Mouse (Mus musculus) brain, embryonic 14.5 days (tissue): ENCODE measurements around the gene Stxbp3. TPM values are rescaled to one million over a fixed set of nuclear protein-coding genes. Genes with fewer than 3 reads are reported as not detected.

Source experiments
- DNase-seq: peaks from one replicate; pipeline ENCODE4 v3.0.0-alpha.2; 2011; ENCODE audit warnings: low read depth
- CTCF ChIP-seq: fragments of 200-500 bp; IDR thresholded peaks from 2 replicates; pipeline ENCODE4 v1.5.1; 2012; ENCODE audit warnings: inconsistent platforms, mild to moderate bottlenecking, moderate library complexity, borderline replicate concordance; ENCODE audit not compliant: insufficient read depth, insufficient read length; ENCODE audit errors: extremely low read depth
- POLR2A ChIP-seq: fragments of 200-500 bp; IDR thresholded peaks from 2 replicates; pipeline ENCODE4 v1.6.1; 2012; ENCODE audit warnings: mild to moderate bottlenecking, inconsistent platforms, borderline replicate concordance; ENCODE audit not compliant: poor library complexity, insufficient read depth, insufficient read length, severe bottlenecking; ENCODE audit errors: extremely low read depth
- polyA plus RNA-seq: library from polyadenylated mRNA; depleted of rRNA; stranded (reverse); fragments of >200 nt; gene quantifications from 2 replicates; pipeline ENCODE4 v1.2.3, GENCODE M21; 2012

Stxbp3 gene
- polyA plus RNA-seq, 1 experiment: 11.8 TPM

GRCm38 (mm10) chr3:108830493-108830892, 9.8 kb downstream of the Stxbp3 start:
- TF ChIP-seq POLR2A: no peak
- no peak for TF ChIP-seq CTCF
- DNase-seq: no peak

DNA sequence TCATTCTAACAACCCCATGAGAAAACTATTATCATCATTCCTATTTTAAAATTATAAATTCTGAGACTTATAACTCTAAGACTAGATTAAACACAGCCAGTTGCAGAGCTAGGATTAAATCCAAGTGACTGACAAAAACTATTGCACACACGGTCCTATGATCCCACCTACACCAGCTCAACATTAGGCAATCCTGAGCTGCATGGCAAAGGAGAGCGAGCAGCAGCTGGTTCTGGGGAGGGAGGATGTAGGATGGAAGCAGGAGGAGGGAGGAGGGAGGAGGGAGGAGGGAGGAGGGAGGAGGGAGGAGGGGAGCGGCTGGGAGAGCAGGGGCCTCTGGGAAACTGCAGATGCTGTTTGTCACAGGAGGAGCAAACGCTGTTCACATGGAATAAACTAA, 24.7 kb downstream of the Stxbp3 start:
- no peak for TF ChIP-seq POLR2A
- no peak for DNase-seq

- TF ChIP-seq POLR2A (no peak), CTCF (no peak)
- DNase-seq: no peak
Observed at GRCm38 (mm10) chr3:108810747-108811263, 29.5 kb downstream of the Stxbp3 start.

- DNase-seq: peak; percentile 30
- no peak for TF ChIP-seq CTCF
- no peak for TF ChIP-seq POLR2A
Observed at GRCm38 (mm10) chr3:108805622-108806021, 34.7 kb downstream of the Stxbp3 start.

GRCm38 (mm10) chr3:108798375-108798774, 42.0 kb downstream of the Stxbp3 start:
- TF ChIP-seq CTCF: no peak
- no peak for TF ChIP-seq POLR2A
- no peak for DNase-seq

- TF ChIP-seq CTCF: no peak
- no peak for TF ChIP-seq POLR2A
Observed at GRCm38 (mm10) chr3:108797723-108798122, 42.6 kb downstream of the Stxbp3 start.

DNA sequence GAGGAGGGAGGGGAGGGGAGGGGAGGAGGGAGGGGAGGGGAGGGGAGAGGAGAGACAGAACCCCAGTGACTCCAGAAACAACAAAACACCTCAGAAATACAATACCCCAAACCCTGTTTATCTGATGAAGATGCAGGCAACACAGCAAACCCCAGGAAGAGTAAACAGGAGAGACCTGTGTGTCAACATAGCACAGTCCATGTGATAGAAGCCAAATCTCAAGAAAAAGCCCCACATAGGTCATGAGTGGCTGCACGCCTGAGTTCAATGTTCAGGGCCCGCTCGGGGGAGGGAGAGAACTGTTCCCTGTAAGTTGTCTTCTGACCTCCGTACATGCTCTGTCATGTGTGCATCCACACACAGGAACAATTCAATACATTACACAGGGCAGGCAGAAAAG, 43.9 kb downstream of the Stxbp3 start:
- no peak for TF ChIP-seq POLR2A
- no peak for TF ChIP-seq CTCF
- no peak for DNase-seq

More at GRCm38 (mm10) chr3:108797723-108798122, 42.6 kb downstream of the Stxbp3 start:
- no peak for DNase-seq

DNA sequence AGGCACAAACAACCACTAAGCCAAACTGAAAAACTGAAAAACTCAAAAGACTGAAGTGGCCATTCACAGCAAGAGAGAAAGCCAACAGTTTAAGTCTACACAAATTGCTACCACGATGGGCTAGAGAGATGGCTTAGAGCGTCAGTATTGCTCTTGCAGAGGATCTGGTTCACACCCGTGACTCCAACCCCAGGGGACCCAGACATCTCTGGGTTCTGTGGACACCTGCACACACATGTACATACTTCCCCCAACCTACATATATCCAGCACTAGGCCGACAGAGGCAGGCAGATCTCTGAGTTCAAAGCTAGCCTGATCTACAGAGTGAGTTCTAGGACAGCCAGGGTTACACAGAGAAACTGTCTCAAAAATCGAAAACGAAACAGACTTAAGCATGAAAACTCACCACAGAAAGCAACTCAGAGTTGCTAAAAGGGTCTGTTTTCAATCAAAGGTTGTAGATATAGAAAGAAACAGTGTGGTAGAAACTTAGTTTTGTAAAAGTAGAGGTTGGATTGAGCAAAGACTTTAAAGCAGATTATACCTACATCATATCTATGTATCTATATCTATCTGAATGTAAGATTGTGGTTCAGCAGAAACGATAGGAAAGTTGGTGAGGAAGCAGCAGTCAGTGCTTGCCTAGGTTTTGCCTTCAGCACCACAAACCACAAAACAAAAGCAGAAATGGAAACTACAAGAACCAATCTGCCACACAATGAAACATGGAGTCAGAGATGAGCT, 44.6 kb downstream of the Stxbp3 start:
- DNase-seq: no peak
- TF ChIP-seq POLR2A: no peak
- TF ChIP-seq CTCF: no peak

DNA sequence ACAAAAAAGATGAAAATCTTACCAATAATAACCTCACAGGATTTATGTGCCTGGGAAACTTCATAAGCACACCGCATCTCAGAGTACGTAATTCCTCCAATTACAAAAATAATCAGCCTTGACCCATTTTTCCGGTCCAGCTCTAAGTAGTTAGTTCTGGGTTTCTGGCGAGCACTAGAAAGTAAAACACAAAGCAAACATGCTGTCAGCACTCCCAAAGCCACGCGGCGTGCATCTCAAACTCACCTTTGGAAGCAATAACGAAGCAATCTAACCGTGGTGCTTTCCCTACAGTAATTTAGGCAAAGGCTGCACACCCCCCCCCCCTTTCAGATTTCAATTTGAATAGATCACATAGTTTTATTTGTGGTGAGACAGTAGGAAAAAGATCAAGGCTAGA, 45.5 kb downstream of the Stxbp3 start:
- TF ChIP-seq POLR2A (no peak), CTCF (no peak)
- DNase-seq: no peak

- no peak for DNase-seq
- TF ChIP-seq POLR2A (no peak), CTCF (no peak)
Observed at GRCm38 (mm10) chr3:108792420-108792819, 47.9 kb downstream of the Stxbp3 start.

- DNase-seq: no peak
- no peak for TF ChIP-seq POLR2A
- no peak for TF ChIP-seq CTCF
Observed at GRCm38 (mm10) chr3:108791054-108791706, 49.1 kb downstream of the Stxbp3 start.

- TF ChIP-seq POLR2A: no peak
- TF ChIP-seq CTCF: no peak
Observed at GRCm38 (mm10) chr3:108790499-108790898, 49.8 kb downstream of the Stxbp3 start.

More at GRCm38 (mm10) chr3:108790499-108790898, 49.8 kb downstream of the Stxbp3 start:
- DNase-seq: no peak
